In genomic region chr11:69784793-69785272, GRCm38 (mm10) we compare ENCODE assay signal across 8 mouse cellular contexts. TPM values are rescaled to one million over a fixed set of nuclear protein-coding genes. Genes with fewer than 3 reads are reported as not detected.
DNase-seq lines count a peak whose midpoint lies in the region; ATAC-seq and TF ChIP-seq lines count a peak whose summit lies in the region.

No protein-coding gene starts in this region.

- no peaks in the 10 kb centered on the region for H3K79me2 ChIP-seq in CH12.LX (replicated peaks; ENCODE audit: control insufficient read depth, extremely low read depth, insufficient read depth, poor library complexity, severe bottlenecking)

- H3K36me3 ChIP-seq in CH12.LX (replicated peaks in 1 of 2; ENCODE audit: control insufficient read depth in 1 of 2, insufficient read depth in 1 of 2, low read length in 1 of 2) = peaks cover 0 to 9% of the 10 kb centered on the region in 2 experiments
- H3K36me3 ChIP-seq in heart, postnatal 0 days (replicated peaks; ENCODE audit: control insufficient read depth, insufficient read depth, low read length) = no peaks in the 10 kb centered on the region
- no peaks in the 10 kb centered on the region for H3K36me3 ChIP-seq in stomach, embryonic 15.5 days

- TF ChIP-seq CTCF in CH12.LX (conservative IDR thresholded peaks at IDR 0.05 in 1 of 2, IDR thresholded peaks at IDR 0.05 in 1 of 2; ENCODE audit: low read depth in 2 of 2, low read length in 2 of 2) = no peak
- TF ChIP-seq CTCF in bone marrow, adult 2 months (IDR thresholded peaks at IDR 0.05; ENCODE audit: control insufficient read depth, insufficient read depth, low read length) = no peak
- TF ChIP-seq CTCF in heart, postnatal 0 days (IDR thresholded peaks at IDR 0.05; ENCODE audit: low read depth) = no peak

- dilution Hi-C loops in CH12.LX (cut with MboI; ENCODE audit: extremely low pct_ligation_motif_present, extremely low pct_unique_long_range_greater_than_20kb, low sequenced_read_pairs) = no loop called here

- no peaks in the 10 kb centered on the region for H3K9me3 ChIP-seq in CH12.LX (replicated peaks; ENCODE audit: low read length)
- no peaks in the 10 kb centered on the region for H3K9me3 ChIP-seq in heart, postnatal 0 days (replicated peaks; ENCODE audit: control insufficient read depth, low read length)
- H3K9me3 ChIP-seq in stomach, embryonic 15.5 days = no peaks in the 10 kb centered on the region

- H3K4me3 ChIP-seq in CH12.LX (replicated peaks in 1 of 3; ENCODE audit: low read depth in 2 of 3, low read length in 2 of 3, poor library complexity in 1 of 3) = peak overlapping the region; percentile 46 to 54 (median 49)
- peak overlapping the region; percentile 32 for H3K4me3 ChIP-seq in bone marrow, adult 2 months (replicated peaks; ENCODE audit: control insufficient read depth, low read depth, low read length)
- peak overlapping the region; percentile 25 for H3K4me3 ChIP-seq in heart, postnatal 0 days (ENCODE audit: low read depth, low read length)
- peak overlapping the region; percentile 12 for H3K4me3 ChIP-seq in stomach, embryonic 15.5 days (replicated peaks)

- H3K27me3 ChIP-seq in CH12.LX (replicated peaks) = no peaks in the 10 kb centered on the region
- H3K27me3 ChIP-seq in heart, postnatal 0 days (ENCODE audit: control insufficient read depth, insufficient read depth, low read length) = no peaks in the 10 kb centered on the region
- H3K27me3 ChIP-seq in stomach, embryonic 15.5 days (replicated peaks) = no peaks in the 10 kb centered on the region

- H3K9ac ChIP-seq in CH12.LX (ENCODE audit: insufficient read depth, low read depth) = peak overlapping the region; percentile 60
- no peak overlapping the region for H3K9ac ChIP-seq in heart, postnatal 0 days (replicated peaks; ENCODE audit: low read depth, low read length)
- no peak overlapping the region for H3K9ac ChIP-seq in stomach, embryonic 15.5 days

- peak; percentile 81 for DNase-seq in CH12.LX (ENCODE audit: extremely low read depth)
- DNase-seq in heart, postnatal 0 days (ENCODE audit: low spot score) = peak; percentile 47
- DNase-seq in liver = peak; percentile 70
- no peak for DNase-seq in layer of hippocampus, postnatal 10 days (ENCODE audit: low spot score in 2 of 2)
- DNase-seq in T-cell, adult 2 months (ENCODE audit: low spot score) = no peak

- TF ChIP-seq EP300 in CH12.LX (IDR thresholded peaks at IDR 0.05; ENCODE audit: low read length) = no peak
- TF ChIP-seq EP300 in heart, postnatal 0 days (IDR thresholded peaks at IDR 0.05; ENCODE audit: low read depth) = peak; percentile 27; the same call in 1 of the 2 replicates

- WGBS in bone marrow, adult 2 months = 43% methylated on average over 15 of the region's 15 CpGs
- 18% methylated on average over 15 of the region's 15 CpGs for WGBS in heart, postnatal 0 days
- 29% methylated on average over 15 of the region's 15 CpGs for WGBS in stomach, embryonic 15.5 days

- TF ChIP-seq POLR2A in CH12.LX (IDR thresholded peaks at IDR 0.05; ENCODE audit: low read depth, low read length) = peak; percentile 94
- TF ChIP-seq POLR2A in bone marrow, adult 2 months (IDR thresholded peaks at IDR 0.05; ENCODE audit: borderline replicate concordance, control insufficient read depth, low read depth, low read length) = no peak

- ATAC-seq in heart, postnatal 0 days (ENCODE audit: insufficient read depth, low read depth) = peak; percentile 73
- peak; percentile 66 for ATAC-seq in stomach, embryonic 15.5 days (ENCODE audit: insufficient read depth, low FRiP score, low read depth)
- ATAC-seq in cerebellum, adult (ENCODE audit: insufficient number of reproducible peaks, low FRiP score, low TSS enrichment) = no peak

- H3K4me2 ChIP-seq in CH12.LX (ENCODE audit: insufficient read depth, low read depth, poor library complexity, severe bottlenecking) = peak overlapping the region; percentile 92
- peak overlapping the region; percentile 53 for H3K4me2 ChIP-seq in heart, postnatal 0 days (ENCODE audit: low read depth, low read length)
- peak overlapping the region; percentile 44 for H3K4me2 ChIP-seq in stomach, embryonic 15.5 days

- H3K27ac ChIP-seq in CH12.LX (ENCODE audit: insufficient read depth, low read depth) = 0 out of 2 replicates have a peak overlapping the region, but pooled peaks have one; percentile 5
- no peak overlapping the region for H3K27ac ChIP-seq in bone marrow, adult 2 months (ENCODE audit: control insufficient read depth, insufficient read depth, low read depth, low read length, poor library complexity)
- H3K27ac ChIP-seq in heart, postnatal 0 days (ENCODE audit: low read depth) = 0 out of 2 replicates have a peak overlapping the region, but pooled peaks have one; percentile 39
- peak overlapping the region; percentile 6; the same call in 1 of the 2 replicates for H3K27ac ChIP-seq in stomach, embryonic 15.5 days

- in situ Hi-C loops in CH12.LX (cut with MboI; ENCODE audit: low pct_ligation_motif_present, low pct_unique_long_range_greater_than_20kb, low sequenced_read_pairs) = no loop called here

- TF ChIP-seq RAD21 in CH12.LX (IDR thresholded peaks at IDR 0.05; ENCODE audit: low read depth, low read length) = no peak

- peaks cover 0 to 29% of the 10 kb centered on the region in 2 experiments; a peak in 2 of 4 replicates for H3K4me1 ChIP-seq in CH12.LX (ENCODE audit: control insufficient read depth in 1 of 2, insufficient read depth in 2 of 2)
- no peaks in the 10 kb centered on the region; the same call in 1 of the 2 replicates for H3K4me1 ChIP-seq in bone marrow, adult 2 months (ENCODE audit: control insufficient read depth, insufficient read depth, low read length)
- H3K4me1 ChIP-seq in heart, postnatal 0 days (ENCODE audit: control insufficient read depth, insufficient read depth) = peaks cover 6% of the 10 kb centered on the region; the same call in 1 of the 2 replicates
- no peaks in the 10 kb centered on the region for H3K4me1 ChIP-seq in stomach, embryonic 15.5 days

TF ChIP-seq in CH12.LX, 34 proteins besides CTCF, POLR2A, EP300 and RAD21 (continues in another document):
- TF ChIP-seq POLR2AphosphoS2 (IDR thresholded peaks at IDR 0.05; ENCODE audit: low read depth, low read length) (peak; percentile 46; the same call in 1 of the 2 replicates), ZC3H11A (IDR thresholded peaks at IDR 0.05; ENCODE audit: low read depth, low read length) (no peak), USF1 (IDR thresholded peaks at IDR 0.05; ENCODE audit: low read depth, low read length) (no peak), PAX5 (IDR thresholded peaks at IDR 0.05; ENCODE audit: low read length) (no peak)

RNA-seq across cellular contexts. Expression of gene Chrnb1, which starts 10.9 kb away (rescaled TPM):
- total RNA-seq in CH12.LX (2012; rRNA removed) (2.1 and 2.2 TPM in 2 replicates), CH12.LX (2014; rRNA removed) (1.9 TPM in 2 replicates)
- 5.9 and 6.6 TPM in 2 replicates for polyA plus RNA-seq in CH12.LX (2012; ENCODE audit: insufficient read length, low read depth)
- 1.8 and 3.5 TPM in 2 replicates for polyA plus RNA-seq in bone marrow, adult 2 months (2011; ENCODE audit: insufficient read depth, insufficient read length, low replicate concordance, missing spikeins)
- total RNA-seq in heart, postnatal 0 days (2014; rRNA removed; ENCODE audit: low replicate concordance) = 2.5 and 11.2 TPM in 2 replicates
- polyA plus RNA-seq in heart, postnatal 0 days (2015; fragmentation: Nextera tagmentation; extraction: Ambion mirVana) = 2.7 and 3.1 TPM in 2 replicates
- polyA plus RNA-seq in stomach, embryonic 15.5 days (2015; fragmentation: Nextera tagmentation; extraction: Ambion mirVana) = 5.1 and 6.0 TPM in 2 replicates
- 1 to 10 TPM; 1.1 to 1.6 TPM for total RNA-seq in layer of hippocampus, postnatal 10 days (2021)

RNA-seq across cellular contexts. Expression of gene Fgf11, which starts 16.8 kb away (rescaled TPM):
- total RNA-seq in CH12.LX (2012; rRNA removed) = 0.92 and 0.93 TPM in 2 replicates
- 1.6 and 1.8 TPM in 2 replicates for total RNA-seq in CH12.LX (2014; rRNA removed)
- polyA plus RNA-seq in CH12.LX (2012; ENCODE audit: insufficient read length, low read depth) = 3.7 and 3.9 TPM in 2 replicates
- polyA plus RNA-seq in bone marrow, adult 2 months (2011; ENCODE audit: insufficient read depth, insufficient read length, low replicate concordance, missing spikeins) = 0.32 and 1.00 TPM in 2 replicates
- 5.3 and 5.7 TPM in 2 replicates for total RNA-seq in heart, postnatal 0 days (2014; rRNA removed; ENCODE audit: low replicate concordance)
- polyA plus RNA-seq in heart, postnatal 0 days (2015; fragmentation: Nextera tagmentation; extraction: Ambion mirVana) = 0.75 and 1.0 TPM in 2 replicates
- 2.2 and 2.4 TPM in 2 replicates for polyA plus RNA-seq in stomach, embryonic 15.5 days (2015; fragmentation: Nextera tagmentation; extraction: Ambion mirVana)
- total RNA-seq in layer of hippocampus, postnatal 10 days (2021) = 10 to 100 TPM; 26.8 to 26.9 TPM

RNA-seq across cellular contexts. Expression of gene Zbtb4, which starts 19.1 kb away (rescaled TPM):
- 3.4 TPM in 2 replicates for total RNA-seq in CH12.LX (2012; rRNA removed)
- total RNA-seq in CH12.LX (2014; rRNA removed) = 0.75 and 0.77 TPM in 2 replicates
- 2.3 and 3.0 TPM in 2 replicates for polyA plus RNA-seq in CH12.LX (2012; ENCODE audit: insufficient read length, low read depth)
- 8.4 and 13.8 TPM in 2 replicates for polyA plus RNA-seq in bone marrow, adult 2 months (2011; ENCODE audit: insufficient read depth, insufficient read length, low replicate concordance, missing spikeins)
- 21.2 and 28.7 TPM in 2 replicates for total RNA-seq in heart, postnatal 0 days (2014; rRNA removed; ENCODE audit: low replicate concordance)
- 2.6 and 2.9 TPM in 2 replicates for polyA plus RNA-seq in heart, postnatal 0 days (2015; fragmentation: Nextera tagmentation; extraction: Ambion mirVana)
- polyA plus RNA-seq in stomach, embryonic 15.5 days (2015; fragmentation: Nextera tagmentation; extraction: Ambion mirVana) = 2.7 and 3.0 TPM in 2 replicates
- 10 to 100 TPM; 69.7 to 72.8 TPM for total RNA-seq in layer of hippocampus, postnatal 10 days (2021)

RNA-seq across cellular contexts. Expression of gene Tmem102, which starts 20.6 kb away (rescaled TPM):
- total RNA-seq in CH12.LX (2012; rRNA removed) (0.08 TPM in 2 replicates), CH12.LX (2014; rRNA removed) (not detected in 2 replicates)
- 0.16 TPM in 1 of 2 replicates, not detected in the other for polyA plus RNA-seq in CH12.LX (2012; ENCODE audit: insufficient read length, low read depth)
- polyA plus RNA-seq in bone marrow, adult 2 months (2011; ENCODE audit: insufficient read depth, insufficient read length, low replicate concordance, missing spikeins) = not detected in 2 replicates
- 0.43 and 2.7 TPM in 2 replicates for total RNA-seq in heart, postnatal 0 days (2014; rRNA removed; ENCODE audit: low replicate concordance)
- 2.6 TPM in 2 replicates for polyA plus RNA-seq in heart, postnatal 0 days (2015; fragmentation: Nextera tagmentation; extraction: Ambion mirVana)
- 19.9 and 20.4 TPM in 2 replicates for polyA plus RNA-seq in stomach, embryonic 15.5 days (2015; fragmentation: Nextera tagmentation; extraction: Ambion mirVana)
- total RNA-seq in layer of hippocampus, postnatal 10 days (2021) = not detected

RNA-seq across cellular contexts. Expression of gene Slc35g3, which starts 23.1 kb away (rescaled TPM):
- total RNA-seq in CH12.LX (2012; rRNA removed) = not detected in 2 replicates
- total RNA-seq in CH12.LX (2014; rRNA removed) = not detected in 2 replicates
- polyA plus RNA-seq in CH12.LX (2012; ENCODE audit: insufficient read length, low read depth) = not detected in 2 replicates
- not detected in 2 replicates for polyA plus RNA-seq in bone marrow, adult 2 months (2011; ENCODE audit: insufficient read depth, insufficient read length, low replicate concordance, missing spikeins)
- total RNA-seq in heart, postnatal 0 days (2014; rRNA removed; ENCODE audit: low replicate concordance) = not detected in 2 replicates
- 0.18 TPM in 1 of 2 replicates, not detected in the other for polyA plus RNA-seq in heart, postnatal 0 days (2015; fragmentation: Nextera tagmentation; extraction: Ambion mirVana)
- 0.12 TPM in 1 of 2 replicates, not detected in the other for polyA plus RNA-seq in stomach, embryonic 15.5 days (2015; fragmentation: Nextera tagmentation; extraction: Ambion mirVana)
- total RNA-seq in layer of hippocampus, postnatal 10 days (2021) = under 1 TPM in 1 of 2 experiments, not detected in 1; 0.22 TPM

Comparison
In these comparisons a context has a peak if more than half of its experiments do, and no peak if none do; other contexts are left out.
1. DNase-seq: peak in CH12.LX (single experiment), heart, postnatal 0 days (single experiment) and liver (single experiment); none in layer of hippocampus, postnatal 10 days (0 of 2) and T-cell, adult 2 months (single experiment).
2. Peak in every context shown above with its lines, with median percentiles within 50 percentile points of each other: H3K4me2 ChIP-seq and H3K4me3 ChIP-seq.